Mouse (Mus musculus): ENCODE data around the gene Apbb2. TPM values are rescaled to one million over a fixed set of nuclear protein-coding genes. Genes with fewer than 3 reads are reported as not detected.

Apbb2 gene
- total and polyA plus RNA-seq, 3 experiments = 0.34 to 0.40 (median 0.34) TPM

DNA sequence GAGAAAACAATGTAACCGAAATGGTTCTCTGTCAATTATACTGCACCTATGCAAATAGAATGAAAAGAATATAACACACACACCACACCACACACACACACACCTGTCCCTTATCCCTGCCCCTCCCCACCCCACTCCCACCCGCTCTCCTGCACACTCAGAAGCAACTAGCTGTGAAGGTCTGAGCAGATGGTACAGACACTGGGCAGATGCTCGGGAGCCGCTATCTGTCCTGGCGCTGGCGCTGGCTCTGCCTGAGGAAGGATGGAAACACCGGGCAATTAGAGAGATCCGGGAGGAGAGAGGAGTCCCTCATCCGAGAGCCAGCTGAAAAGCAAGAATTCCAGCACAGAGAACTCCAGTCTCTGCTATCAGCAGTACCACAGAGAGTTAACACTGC lies 42.3 kb downstream of the Apbb2 start:
- Histone ChIP-seq H3K79me2 (replicated peaks; ENCODE audit: control insufficient read depth, extremely low read depth, insufficient read depth, poor library complexity, severe bottlenecking) (no peaks in the 10 kb centered on the region), H3K4me3 (replicated peaks in 1 of 3; ENCODE audit: low read depth in 2 of 3, low read length in 2 of 3, poor library complexity in 1 of 3) (no peak overlapping the region), H3K27ac (ENCODE audit: insufficient read depth, low read depth) (no peak overlapping the region), H3K27me3 (replicated peaks) (no peaks in the 10 kb centered on the region), H3K9ac (ENCODE audit: insufficient read depth, low read depth) (no peak overlapping the region), H3K36me3 (replicated peaks in 1 of 2; ENCODE audit: control insufficient read depth in 1 of 2, insufficient read depth in 1 of 2, low read length in 1 of 2) (no peaks in the 10 kb centered on the region), H3K9me3 (replicated peaks; ENCODE audit: low read length) (no peaks in the 10 kb centered on the region), H3K4me2 (ENCODE audit: insufficient read depth, low read depth, poor library complexity, severe bottlenecking) (no peak overlapping the region), H3K4me1 (ENCODE audit: control insufficient read depth in 1 of 2, insufficient read depth in 2 of 2) (peaks cover 0 to 5% of the 10 kb centered on the region in 2 experiments; a peak in 2 of 4 replicates)
- in situ Hi-C loops (cut with MboI; ENCODE audit: low pct_ligation_motif_present, low pct_unique_long_range_greater_than_20kb, low sequenced_read_pairs) = no loop called here
- TF ChIP-seq ZMIZ1 (IDR thresholded peaks at IDR 0.05; ENCODE audit: low read depth, low read length) (no peak), RCOR1 (conservative IDR thresholded peaks at IDR 0.05; ENCODE audit: low read depth, low read length) (no peak), KAT2A (IDR thresholded peaks at IDR 0.05; ENCODE audit: insufficient replicate concordance, low read length) (no peak), JUN (IDR thresholded peaks at IDR 0.05; ENCODE audit: insufficient read depth, low read depth, low read length) (no peak), MEF2A (IDR thresholded peaks at IDR 0.05; ENCODE audit: borderline replicate concordance, low read depth, low read length) (no peak), ZC3H11A (IDR thresholded peaks at IDR 0.05; ENCODE audit: low read depth, low read length) (no peak), IRF4 (IDR thresholded peaks at IDR 0.05; ENCODE audit: low read depth, low read length) (no peak), SIN3A (IDR thresholded peaks at IDR 0.05; ENCODE audit: low read length) (no peak), JUND (conservative IDR thresholded peaks at IDR 0.05; ENCODE audit: low read depth, low read length) (no peak), MXI1 (IDR thresholded peaks at IDR 0.05; ENCODE audit: low read depth, low read length) (no peak), NRF1 (IDR thresholded peaks at IDR 0.05; ENCODE audit: low read depth, low read length) (no peak), ZKSCAN1 (IDR thresholded peaks at IDR 0.05; ENCODE audit: borderline replicate concordance, low read depth, low read length) (no peak), TBP (conservative IDR thresholded peaks at IDR 0.05; ENCODE audit: low read depth, low read length) (no peak), BHLHE40 (IDR thresholded peaks at IDR 0.05; ENCODE audit: low read depth, low read length) (no peak), HCFC1 (IDR thresholded peaks at IDR 0.05; ENCODE audit: low read depth, low read length) (no peak)
- no peak for DNase-seq (ENCODE audit: extremely low read depth)
- dilution Hi-C loops (cut with MboI; ENCODE audit: extremely low pct_ligation_motif_present, extremely low pct_unique_long_range_greater_than_20kb, low sequenced_read_pairs) = no loop called here

DNA sequence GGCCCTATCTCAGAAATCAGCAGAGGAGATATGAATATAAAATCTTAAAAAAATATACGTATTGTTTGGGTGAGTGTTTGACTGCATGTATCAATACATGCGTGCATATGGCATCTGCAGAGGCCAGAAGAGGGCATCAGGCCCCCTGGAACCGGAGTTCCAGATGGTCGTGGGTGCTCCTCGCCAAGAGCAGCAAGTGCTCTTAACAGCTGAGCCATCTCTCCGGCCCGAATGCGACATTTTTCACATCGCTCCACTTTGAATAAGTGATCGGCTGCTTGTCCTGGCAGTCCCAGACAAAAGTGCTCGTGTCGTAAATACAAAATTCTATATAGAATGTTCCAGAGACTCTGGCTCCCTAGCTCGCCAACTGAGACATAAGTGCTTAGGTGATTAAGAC lies 43.4 kb downstream of the Apbb2 start:
- Histone ChIP-seq H3K4me3 (replicated peaks in 1 of 3; ENCODE audit: low read depth in 2 of 3, low read length in 2 of 3, poor library complexity in 1 of 3) (no peak overlapping the region), H3K79me2 (replicated peaks; ENCODE audit: control insufficient read depth, extremely low read depth, insufficient read depth, poor library complexity, severe bottlenecking) (no peaks in the 10 kb centered on the region), H3K9ac (ENCODE audit: insufficient read depth, low read depth) (no peak overlapping the region), H3K4me1 (ENCODE audit: control insufficient read depth in 1 of 2, insufficient read depth in 2 of 2) (peaks cover 2 to 15% of the 10 kb centered on the region in 2 experiments; a peak in 3 of 4 replicates), H3K4me2 (ENCODE audit: insufficient read depth, low read depth, poor library complexity, severe bottlenecking) (no peak overlapping the region), H3K9me3 (replicated peaks; ENCODE audit: low read length) (no peaks in the 10 kb centered on the region), H3K27ac (ENCODE audit: insufficient read depth, low read depth) (no peak overlapping the region), H3K36me3 (replicated peaks in 1 of 2; ENCODE audit: control insufficient read depth in 1 of 2, insufficient read depth in 1 of 2, low read length in 1 of 2) (no peaks in the 10 kb centered on the region), H3K27me3 (replicated peaks) (no peaks in the 10 kb centered on the region)
- in situ Hi-C loops (cut with MboI; ENCODE audit: low pct_ligation_motif_present, low pct_unique_long_range_greater_than_20kb, low sequenced_read_pairs) = no loop called here
- dilution Hi-C loops (cut with MboI; ENCODE audit: extremely low pct_ligation_motif_present, extremely low pct_unique_long_range_greater_than_20kb, low sequenced_read_pairs) = no loop called here
- TF ChIP-seq MEF2A (IDR thresholded peaks at IDR 0.05; ENCODE audit: borderline replicate concordance, low read depth, low read length) (no peak), GABPA (IDR thresholded peaks at IDR 0.05; ENCODE audit: insufficient replicate concordance, low read depth, low read length) (no peak), HCFC1 (IDR thresholded peaks at IDR 0.05; ENCODE audit: low read depth, low read length) (no peak), POLR2A (IDR thresholded peaks at IDR 0.05; ENCODE audit: low read depth, low read length) (no peak), ZNF384 (IDR thresholded peaks at IDR 0.05; ENCODE audit: low read depth, low read length) (no peak), KAT2A (IDR thresholded peaks at IDR 0.05; ENCODE audit: insufficient replicate concordance, low read length) (no peak), NRF1 (IDR thresholded peaks at IDR 0.05; ENCODE audit: low read depth, low read length) (no peak)
- no peak for DNase-seq (ENCODE audit: extremely low read depth)

Data from CH12.LX (cell line).